Mouse (Mus musculus) liver, adult 2 months (tissue): ENCODE data around the gene Hoxa3.

ENCODE experiments used
- CTCF ChIP-seq: fragments of 200-500 bp; IDR thresholded peaks from 2 replicates; pipeline ENCODE4 v1.5.1; 2011; ENCODE audit warnings: low read depth, low read length, control low read depth
- POLR2A ChIP-seq: fragments of 200-500 bp; IDR thresholded peaks from 2 replicates; pipeline ENCODE4 v1.6.1; 2011; ENCODE audit warnings: low read length, control low read depth; ENCODE audit not compliant: insufficient read depth; ENCODE audit errors: extremely low read depth

DNA sequence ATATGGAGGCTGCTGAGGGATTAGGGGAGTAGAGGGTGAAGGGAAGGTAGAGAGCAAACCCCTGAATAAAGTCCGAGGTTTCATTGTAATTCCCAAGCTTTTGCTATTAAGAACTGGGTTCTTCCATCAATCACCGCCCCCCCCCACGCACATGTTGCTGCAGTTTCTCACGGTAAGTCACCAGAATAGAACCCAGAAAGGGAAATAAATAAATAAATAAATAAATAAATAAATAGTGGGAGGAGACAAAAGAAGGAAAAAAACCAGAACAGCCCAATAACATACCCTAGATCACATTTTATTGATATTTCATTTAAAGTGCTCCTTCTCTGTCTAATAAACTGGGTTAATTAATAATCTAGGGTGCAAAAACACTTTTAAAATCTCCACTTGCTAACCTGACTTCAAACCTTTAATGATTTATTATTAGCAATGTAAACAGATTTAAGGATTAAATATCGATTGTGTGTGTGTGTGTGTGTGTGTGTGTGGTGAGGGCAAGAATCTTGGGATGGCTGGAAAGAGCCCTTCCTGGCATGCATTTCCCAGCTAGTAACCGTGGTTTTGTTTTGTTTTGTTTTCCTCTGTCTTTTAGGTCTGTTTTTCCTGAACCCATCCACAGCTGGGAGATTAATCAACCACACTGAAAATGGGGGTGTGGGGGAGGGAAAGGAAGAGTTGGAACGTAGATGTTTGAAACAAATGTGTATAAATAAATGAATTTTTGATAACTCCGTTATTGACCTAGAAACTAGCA, 51.6 kb downstream of the Hoxa3 start:
- TF ChIP-seq CTCF, result no peak
- no peak for TF ChIP-seq POLR2A
